Mouse (Mus musculus): ENCODE measurements at regions not wholly inside any gene's neighbourhood (a gene's known extent, or its start where the extent isn't known, plus 50 kb on each side); places are given as distances from the start of the nearest gene placed in this dataset.

GRCm38 (mm10) chr15:15329796-15330195 lies 1398.8 kb upstream of the Cdh9 start:
- H3K9ac ChIP-seq, result no peak overlapping the region
- no peaks in the 10 kb centered on the region for H3K9me3 ChIP-seq
- 38% methylated on average over 2 of the region's 2 CpGs for WGBS
- ATAC-seq (ENCODE audit: low FRiP score), result peak; percentile 72; the same call in 1 of the 2 replicates
- no peak overlapping the region for H3K4me3 ChIP-seq (replicated peaks)
- no peak overlapping the region for H3K4me2 ChIP-seq
- H3K27me3 ChIP-seq, result no peaks in the 10 kb centered on the region
- no peaks in the 10 kb centered on the region for H3K4me1 ChIP-seq
- no peaks in the 10 kb centered on the region for H3K36me3 ChIP-seq (replicated peaks)
- no peak overlapping the region for H3K27ac ChIP-seq

DNA sequence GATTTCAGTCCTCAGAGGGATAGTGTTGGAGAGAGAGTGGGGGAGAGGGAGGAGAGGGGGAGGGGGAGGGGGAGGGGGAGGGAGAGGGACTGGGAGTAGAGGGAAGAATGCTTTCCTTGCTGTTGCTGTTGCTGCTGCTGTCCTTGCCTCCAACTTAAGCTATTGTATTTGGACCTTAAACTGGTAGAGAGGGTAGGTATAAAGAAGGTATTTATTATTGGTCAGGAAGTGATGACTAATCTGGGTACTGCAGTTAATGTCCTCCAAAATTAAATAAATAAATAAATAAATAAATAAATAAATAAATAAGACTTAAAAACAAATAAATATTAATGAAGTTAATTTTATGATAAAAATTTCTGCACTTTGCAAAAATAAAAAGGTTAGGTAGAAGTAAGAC lies 1396.6 kb upstream of the Cdh9 start:
- Histone ChIP-seq H3K27ac (no peak overlapping the region), H3K9ac (no peak overlapping the region), H3K4me2 (no peak overlapping the region), H3K9me3 (no peaks in the 10 kb centered on the region), H3K36me3 (replicated peaks) (no peaks in the 10 kb centered on the region), H3K4me3 (replicated peaks) (no peak overlapping the region), H3K4me1 (no peaks in the 10 kb centered on the region), H3K27me3 (no peaks in the 10 kb centered on the region)
- ATAC-seq (ENCODE audit: low FRiP score), result 0 out of 2 replicates have a peak, but pooled peaks have one; percentile 40

- no peak for ATAC-seq (ENCODE audit: low FRiP score)
- Histone ChIP-seq H3K9ac (no peak overlapping the region), H3K27me3 (no peaks in the 10 kb centered on the region), H3K4me2 (no peak overlapping the region), H3K4me1 (no peaks in the 10 kb centered on the region), H3K36me3 (replicated peaks) (no peaks in the 10 kb centered on the region), H3K27ac (no peak overlapping the region), H3K9me3 (no peaks in the 10 kb centered on the region), H3K4me3 (replicated peaks) (no peak overlapping the region)
- WGBS, result 80% methylated on average over 1 of the region's 1 CpGs
Measured at GRCm38 (mm10) chr15:15361841-15362240, 1366.7 kb upstream of the Cdh9 start.

GRCm38 (mm10) chr15:15392300-15393022 lies 1336.1 kb upstream of the Cdh9 start:
- no peaks in the 10 kb centered on the region for H3K4me1 ChIP-seq
- H3K9me3 ChIP-seq, result no peaks in the 10 kb centered on the region
- WGBS, result 84% methylated on average over 7 of the region's 7 CpGs
- no peak overlapping the region for H3K9ac ChIP-seq
- no peaks in the 10 kb centered on the region for H3K36me3 ChIP-seq (replicated peaks)
- ATAC-seq (ENCODE audit: low FRiP score), result no peak
- no peak overlapping the region for H3K4me2 ChIP-seq
- no peak overlapping the region for H3K27ac ChIP-seq
- H3K4me3 ChIP-seq (replicated peaks), result no peak overlapping the region
- no peaks in the 10 kb centered on the region for H3K27me3 ChIP-seq

Data from forebrain, embryonic 12.5 days (tissue).